Mouse (Mus musculus): ENCODE results near the gene Zbtb48.
A peak's percentile ranks its signal among the peaks of the same experiment; 100 is the strongest.

The Zbtb48 gene

GRCm38 (mm10) chr4:152001335-152001734 is 26.1 kb downstream of the Zbtb48 start:
- no peak for DNase-seq (ENCODE audit: low spot score)

GRCm38 (mm10) chr4:152000906-152001305 is 26.6 kb downstream of the Zbtb48 start:
- DNase-seq (ENCODE audit: low spot score): no peak

GRCm38 (mm10) chr4:151999481-151999880 is 28.0 kb downstream of the Zbtb48 start:
- no peak for DNase-seq (ENCODE audit: low spot score)

- no peak for DNase-seq (ENCODE audit: low spot score)
These were observed 29.8 kb downstream of the Zbtb48 start for GRCm38 (mm10) chr4:151997701-151998100.

GRCm38 (mm10) chr4:151996951-151997222 is 30.6 kb downstream of the Zbtb48 start:
- no peak for DNase-seq (ENCODE audit: low spot score)

GRCm38 (mm10) chr4:151996173-151996950 is 31.1 kb downstream of the Zbtb48 start, which contains the start of gene Phf13:
Phf13 (minus strand) TSS chr4:151996258.
- DNase-seq (ENCODE audit: low spot score): peak; percentile 100

GRCm38 (mm10) chr4:151995371-151996172 is 31.9 kb downstream of the Zbtb48 start:
- DNase-seq (ENCODE audit: low spot score): no peak

- peak; percentile 35 for DNase-seq (ENCODE audit: low spot score)
These were observed 33.0 kb downstream of the Zbtb48 start for GRCm38 (mm10) chr4:151994228-151995171.

GRCm38 (mm10) chr4:151993035-151993434 is 34.4 kb downstream of the Zbtb48 start:
- DNase-seq (ENCODE audit: low spot score): no peak

- no peak for DNase-seq (ENCODE audit: low spot score)
These were observed 35.4 kb downstream of the Zbtb48 start for GRCm38 (mm10) chr4:151992091-151992490.

GRCm38 (mm10) chr4:151989110-151989488 is 38.4 kb downstream of the Zbtb48 start:
- no peak for DNase-seq (ENCODE audit: low spot score)

- peak; percentile 76 for DNase-seq (ENCODE audit: low spot score)
These were observed 38.9 kb downstream of the Zbtb48 start, which contains the start of gene Thap3 for GRCm38 (mm10) chr4:151988342-151989109. Thap3 (minus strand) TSS chr4:151988997.

GRCm38 (mm10) chr4:151988014-151988341 is 39.5 kb downstream of the Zbtb48 start:
- no peak for DNase-seq (ENCODE audit: low spot score)

GRCm38 (mm10) chr4:151986650-151987049 is 40.8 kb downstream of the Zbtb48 start:
- no peak for DNase-seq (ENCODE audit: low spot score)

GRCm38 (mm10) chr4:151985886-151986285 is 41.6 kb downstream of the Zbtb48 start:
- DNase-seq (ENCODE audit: low spot score): no peak

GRCm38 (mm10) chr4:151983560-151983959 is 43.9 kb downstream of the Zbtb48 start:
- peak; percentile 43 for DNase-seq (ENCODE audit: low spot score)

- no peak for DNase-seq (ENCODE audit: low spot score)
These were observed 44.4 kb downstream of the Zbtb48 start for GRCm38 (mm10) chr4:151983043-151983442.

- DNase-seq (ENCODE audit: low spot score): peak; percentile 91
These were observed 46.1 kb downstream of the Zbtb48 start for GRCm38 (mm10) chr4:151981363-151981762.

- peak; percentile 56 for DNase-seq (ENCODE audit: low spot score)
These were observed 46.8 kb downstream of the Zbtb48 start for GRCm38 (mm10) chr4:151980699-151981098.

GRCm38 (mm10) chr4:151977748-151978147 is 49.7 kb downstream of the Zbtb48 start:
- peak; percentile 91 for DNase-seq (ENCODE audit: low spot score)

- peak; percentile 60 for DNase-seq (ENCODE audit: low spot score)
These were observed 52.0 kb downstream of the Zbtb48 start for GRCm38 (mm10) chr4:151975441-151975840.

Data from retina, embryonic 14.5 days (tissue).